Comparison of ENCODE assay signal across 8 mouse cellular contexts in the genomic region with DNA sequence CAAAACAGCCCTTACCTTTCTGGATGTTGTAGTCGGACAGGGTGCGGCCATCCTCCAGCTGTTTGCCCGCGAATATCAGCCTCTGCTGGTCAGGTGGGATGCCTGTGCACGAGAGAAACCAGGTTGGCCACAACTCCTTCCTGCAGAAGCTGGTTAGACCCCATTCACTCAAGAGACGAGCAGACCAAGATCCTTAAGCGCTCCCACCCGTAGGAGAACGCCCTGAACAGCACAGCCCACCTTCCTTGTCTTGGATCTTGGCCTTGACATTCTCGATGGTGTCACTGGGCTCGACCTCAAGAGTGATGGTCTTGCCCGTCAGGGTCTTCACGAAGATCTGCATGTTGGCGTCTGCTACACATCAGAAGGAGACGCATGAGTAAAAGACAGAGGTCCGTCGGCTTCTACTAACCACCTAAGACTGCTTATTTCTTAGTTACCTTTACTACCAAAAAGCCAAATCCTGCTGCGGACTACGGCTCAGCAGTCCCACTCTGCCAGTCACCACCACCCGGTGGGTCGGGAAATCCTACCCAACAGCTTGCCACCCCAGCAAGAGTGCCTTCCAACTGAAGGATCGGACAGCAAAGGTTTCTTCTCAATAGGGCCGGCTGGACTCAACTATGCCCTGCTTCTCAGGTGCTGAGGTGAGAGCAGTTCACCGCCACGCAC. TPM values are rescaled to one million over a fixed set of nuclear protein-coding genes. Genes with fewer than 3 reads are reported as not detected.
DNase-seq lines count a peak whose midpoint lies in the region; ATAC-seq and TF ChIP-seq lines count a peak whose summit lies in the region.

No protein-coding gene starts in this region.

- TF ChIP-seq POLR2A in bone marrow macrophage, adult 2 months (IDR thresholded peaks at IDR 0.05; ENCODE audit: borderline replicate concordance, low read depth, low read length): no peak

- H3K4me1 ChIP-seq in kidney, embryonic 14.5 days (ENCODE audit: control insufficient read depth, insufficient read depth, low read length): peaks cover 20% of the 10 kb centered on the region
- peaks cover 23% of the 10 kb centered on the region for H3K4me1 ChIP-seq in bone marrow macrophage, adult 2 months (ENCODE audit: control insufficient read depth, insufficient read depth, low read length)
- H3K4me1 ChIP-seq in hindbrain, embryonic 13.5 days (replicated peaks): peaks cover 47% of the 10 kb centered on the region
- peaks cover 38% of the 10 kb centered on the region for H3K4me1 ChIP-seq in midbrain, embryonic 12.5 days

- peaks cover 39% of the 10 kb centered on the region for H3K36me3 ChIP-seq in kidney, embryonic 14.5 days (ENCODE audit: control insufficient read depth, insufficient read depth, low read length)
- H3K36me3 ChIP-seq in hindbrain, embryonic 13.5 days: peaks cover 39% of the 10 kb centered on the region
- peaks cover 45% of the 10 kb centered on the region for H3K36me3 ChIP-seq in midbrain, embryonic 12.5 days

- H3K27me3 ChIP-seq in kidney, embryonic 14.5 days (ENCODE audit: control insufficient read depth, insufficient read depth, low read length): no peaks in the 10 kb centered on the region
- H3K27me3 ChIP-seq in hindbrain, embryonic 13.5 days: peaks cover under 1% of the 10 kb centered on the region; the same call in 1 of the 2 replicates
- peaks cover 3% of the 10 kb centered on the region for H3K27me3 ChIP-seq in midbrain, embryonic 12.5 days

- H3K9ac ChIP-seq in kidney, embryonic 14.5 days (ENCODE audit: low read depth, low read length): peak overlapping the region; percentile 97
- H3K9ac ChIP-seq in hindbrain, embryonic 13.5 days: peak overlapping the region; percentile 96
- H3K9ac ChIP-seq in midbrain, embryonic 12.5 days (replicated peaks): peak overlapping the region; percentile 98

- H3K27ac ChIP-seq in kidney, embryonic 14.5 days (ENCODE audit: low read depth, low read length): peak overlapping the region; percentile 94
- peak overlapping the region; percentile 61 for H3K27ac ChIP-seq in bone marrow macrophage, adult 2 months (ENCODE audit: insufficient read depth, low read depth, low read length)
- H3K27ac ChIP-seq in hindbrain, embryonic 13.5 days: peak overlapping the region; percentile 98
- H3K27ac ChIP-seq in midbrain, embryonic 12.5 days (replicated peaks): peak overlapping the region; percentile 95; the same call in 1 of the 2 replicates

- 13% methylated on average over 25 of the region's 25 CpGs for WGBS in kidney, embryonic 14.5 days
- WGBS in hindbrain, embryonic 13.5 days: 17% methylated on average over 25 of the region's 25 CpGs
- 19% methylated on average over 25 of the region's 25 CpGs for WGBS in midbrain, embryonic 12.5 days

- no peak for DNase-seq in kidney, adult 9 months
- no peak for DNase-seq in T-cell, adult 2 months (ENCODE audit: low spot score)
- DNase-seq in MN1 (ENCODE audit: low spot score) (no peak), adipocyte (ENCODE audit: low spot score) (no peak)

- no peak for ATAC-seq in kidney, embryonic 14.5 days (ENCODE audit: low FRiP score, low TSS enrichment)
- no peak for ATAC-seq in hindbrain, embryonic 13.5 days (ENCODE audit: low FRiP score)
- ATAC-seq in midbrain, embryonic 12.5 days (ENCODE audit: low FRiP score, low read depth): no peak

- no peak for TF ChIP-seq CTCF in bone marrow macrophage, adult 2 months (IDR thresholded peaks at IDR 0.05; ENCODE audit: low read depth, low read length)

- H3K4me2 ChIP-seq in kidney, embryonic 14.5 days (replicated peaks; ENCODE audit: low read depth, low read length): peak overlapping the region; percentile 83
- H3K4me2 ChIP-seq in hindbrain, embryonic 13.5 days: peak overlapping the region; percentile 96
- peak overlapping the region; percentile 99 for H3K4me2 ChIP-seq in midbrain, embryonic 12.5 days (replicated peaks)

- H3K4me3 ChIP-seq in kidney, embryonic 14.5 days (ENCODE audit: low read length): peak overlapping the region; percentile 87
- H3K4me3 ChIP-seq in bone marrow macrophage, adult 2 months (ENCODE audit: insufficient read depth, low read length): peak overlapping the region; percentile 97
- peak overlapping the region; percentile 96 for H3K4me3 ChIP-seq in hindbrain, embryonic 13.5 days
- H3K4me3 ChIP-seq in midbrain, embryonic 12.5 days: peak overlapping the region; percentile 97

- H3K9me3 ChIP-seq in kidney, embryonic 14.5 days (ENCODE audit: control insufficient read depth, low read length): no peaks in the 10 kb centered on the region
- no peaks in the 10 kb centered on the region for H3K9me3 ChIP-seq in hindbrain, embryonic 13.5 days
- no peaks in the 10 kb centered on the region for H3K9me3 ChIP-seq in midbrain, embryonic 12.5 days

RNA-seq across cellular contexts. Expression of gene Uba52, which starts 1.2 kb away (rescaled TPM):
- 1,078 and 1,559 TPM in 2 replicates for polyA plus RNA-seq in kidney, embryonic 14.5 days (2014; fragmentation: Nextera tagmentation; extraction: Ambion mirVana)
- polyA plus RNA-seq in bone marrow macrophage, adult 2 months (2012; ENCODE audit: insufficient read depth, insufficient read length, missing spikeins): 825 and 873 TPM in 2 replicates
- polyA plus RNA-seq in hindbrain, embryonic 13.5 days (2015; fragmentation: Nextera tagmentation; extraction: Ambion mirVana): 715 and 758 TPM in 2 replicates
- 748 and 749 TPM in 2 replicates for polyA plus RNA-seq in midbrain, embryonic 12.5 days (2016; fragmentation: Nextera tagmentation; extraction: Ambion mirVana)

RNA-seq across cellular contexts. Expression of gene Rex1bd, which starts 2.9 kb away (rescaled TPM):
- 129 and 151 TPM in 2 replicates for polyA plus RNA-seq in kidney, embryonic 14.5 days (2014; fragmentation: Nextera tagmentation; extraction: Ambion mirVana)
- polyA plus RNA-seq in bone marrow macrophage, adult 2 months (2012; ENCODE audit: insufficient read depth, insufficient read length, missing spikeins): 80.7 and 86.0 TPM in 2 replicates
- 147 and 148 TPM in 2 replicates for polyA plus RNA-seq in hindbrain, embryonic 13.5 days (2015; fragmentation: Nextera tagmentation; extraction: Ambion mirVana)
- 130 and 134 TPM in 2 replicates for polyA plus RNA-seq in midbrain, embryonic 12.5 days (2016; fragmentation: Nextera tagmentation; extraction: Ambion mirVana)

RNA-seq across cellular contexts. Expression of gene Crlf1, which starts 16.5 kb away (rescaled TPM):
- polyA plus RNA-seq in kidney, embryonic 14.5 days (2014; fragmentation: Nextera tagmentation; extraction: Ambion mirVana): 26.7 and 34.8 TPM in 2 replicates
- polyA plus RNA-seq in bone marrow macrophage, adult 2 months (2012; ENCODE audit: insufficient read depth, insufficient read length, missing spikeins): 0.97 and 1.0 TPM in 2 replicates
- 2.2 and 2.9 TPM in 2 replicates for polyA plus RNA-seq in hindbrain, embryonic 13.5 days (2015; fragmentation: Nextera tagmentation; extraction: Ambion mirVana)
- polyA plus RNA-seq in midbrain, embryonic 12.5 days (2016; fragmentation: Nextera tagmentation; extraction: Ambion mirVana): 0.92 and 1.6 TPM in 2 replicates

RNA-seq across cellular contexts. Expression of gene Fkbp8, which starts 18.1 kb away (rescaled TPM):
- polyA plus RNA-seq in kidney, embryonic 14.5 days (2014; fragmentation: Nextera tagmentation; extraction: Ambion mirVana): 252 and 291 TPM in 2 replicates
- 163 and 178 TPM in 2 replicates for polyA plus RNA-seq in bone marrow macrophage, adult 2 months (2012; ENCODE audit: insufficient read depth, insufficient read length, missing spikeins)
- polyA plus RNA-seq in hindbrain, embryonic 13.5 days (2015; fragmentation: Nextera tagmentation; extraction: Ambion mirVana): 385 and 391 TPM in 2 replicates
- polyA plus RNA-seq in midbrain, embryonic 12.5 days (2016; fragmentation: Nextera tagmentation; extraction: Ambion mirVana): 326 and 332 TPM in 2 replicates

RNA-seq across cellular contexts. Expression of gene Kxd1, which starts 18.3 kb away (rescaled TPM):
- polyA plus RNA-seq in kidney, embryonic 14.5 days (2014; fragmentation: Nextera tagmentation; extraction: Ambion mirVana): 70.0 and 70.9 TPM in 2 replicates
- 82.2 and 82.3 TPM in 2 replicates for polyA plus RNA-seq in bone marrow macrophage, adult 2 months (2012; ENCODE audit: insufficient read depth, insufficient read length, missing spikeins)
- polyA plus RNA-seq in hindbrain, embryonic 13.5 days (2015; fragmentation: Nextera tagmentation; extraction: Ambion mirVana): 47.7 and 50.5 TPM in 2 replicates
- polyA plus RNA-seq in midbrain, embryonic 12.5 days (2016; fragmentation: Nextera tagmentation; extraction: Ambion mirVana): 52.1 and 52.7 TPM in 2 replicates
